Mouse (Mus musculus): ENCODE measurements around the gene Rin2.

DNA sequence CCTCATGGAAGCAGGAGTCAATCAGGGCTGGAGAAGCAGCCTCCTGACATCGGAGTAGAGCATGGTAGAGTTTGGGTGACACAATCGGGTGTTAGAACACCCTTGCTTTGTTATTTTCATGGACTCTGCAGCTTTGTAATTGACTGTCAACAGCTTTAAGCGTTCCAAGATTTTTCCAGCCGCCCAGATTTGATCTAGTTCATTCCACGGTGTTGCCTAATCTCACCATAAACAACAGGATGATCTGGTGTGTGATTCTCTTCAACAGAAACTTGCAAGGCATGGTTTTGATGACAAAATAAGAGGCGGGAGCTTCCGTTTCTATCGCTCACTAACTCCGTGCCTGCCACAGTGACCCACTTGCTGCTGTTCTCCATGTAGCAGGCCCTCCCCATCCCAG lies 180.8 kb downstream of the Rin2 start:
- TF ChIP-seq POLR2A (IDR thresholded peaks at IDR 0.05; ENCODE audit: extremely low read depth, insufficient read depth, low read length) (no peak), CTCF (IDR thresholded peaks at IDR 0.05; ENCODE audit: low read depth, low read length) (no peak)

Measured in liver, adult 2 months (tissue).